Mouse (Mus musculus): ENCODE data around the gene Rab5c.

GRCm38 (mm10) chr11:100736746-100737080, 1.3 kb downstream of the Rab5c start:
- TF ChIP-seq CTCF (IDR thresholded peaks at IDR 0.05; ENCODE audit: insufficient read depth, low read depth, low read length): no peak
- no peak for TF ChIP-seq POLR2A (IDR thresholded peaks at IDR 0.05; ENCODE audit: insufficient read depth, low read depth, low read length)
